Mouse (Mus musculus): ENCODE data around the gene Spef2. TPM values are rescaled to one million over a fixed set of nuclear protein-coding genes. Genes with fewer than 3 reads are reported as not detected.

The Spef2 gene
- polyA plus RNA-seq, 1 experiment from 2014 or later, result 0.11 TPM

- WGBS, result 86% methylated on average over 6 of the region's 6 CpGs
- no peak for TF ChIP-seq CTCF (IDR thresholded peaks at IDR 0.05; ENCODE audit: low read depth)
- no peak for TF ChIP-seq EP300 (optimal IDR thresholded peaks at IDR 0.05)
- Histone ChIP-seq H3K27ac (replicated peaks) (no peak overlapping the region), H3K36me3 (ENCODE audit: control insufficient read depth, insufficient read depth, low read length) (no peaks in the 10 kb centered on the region), H3K9me3 (ENCODE audit: control insufficient read depth, low read length) (no peaks in the 10 kb centered on the region), H3K4me2 (replicated peaks; ENCODE audit: low read depth) (no peak overlapping the region), H3K27me3 (ENCODE audit: control insufficient read depth, insufficient read depth, low read length) (no peaks in the 10 kb centered on the region), H3K9ac (ENCODE audit: low read length) (no peak overlapping the region), H3K4me1 (replicated peaks; ENCODE audit: control insufficient read depth, insufficient read depth) (no peaks in the 10 kb centered on the region), H3K4me3 (ENCODE audit: low read depth, low read length) (no peak overlapping the region)
- DNase-seq (ENCODE audit: low spot score) (no peak), ATAC-seq (ENCODE audit: low FRiP score, low TSS enrichment) (no peak)
These were observed 117.0 kb downstream of the Spef2 start for GRCm38 (mm10) chr15:9631657-9632056.

DNA sequence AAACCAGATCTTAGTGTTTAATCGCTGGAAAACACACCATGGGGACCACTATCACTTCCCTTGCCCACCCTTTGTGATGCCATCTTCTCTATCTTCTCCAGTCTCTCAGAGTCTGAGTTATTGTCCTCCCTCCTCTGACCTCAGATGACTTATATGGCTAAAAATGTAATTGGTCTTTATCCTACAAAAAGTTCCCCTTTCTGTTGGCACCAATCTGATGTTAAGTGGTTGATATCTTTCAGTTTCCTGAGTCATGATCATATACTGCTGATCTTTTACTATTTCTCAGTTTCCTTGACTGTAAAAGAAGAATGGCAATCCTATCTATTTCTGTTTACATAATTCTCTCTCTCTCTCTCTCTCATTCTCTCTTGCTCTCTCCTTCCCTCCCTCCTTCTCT lies 119.0 kb downstream of the Spef2 start:
- H3K9ac ChIP-seq (ENCODE audit: low read length), result no peak overlapping the region
- H3K36me3 ChIP-seq (ENCODE audit: control insufficient read depth, insufficient read depth, low read length), result no peaks in the 10 kb centered on the region
- DNase-seq (ENCODE audit: low spot score), result no peak
- no peak for ATAC-seq (ENCODE audit: low FRiP score, low TSS enrichment)
- H3K4me1 ChIP-seq (replicated peaks; ENCODE audit: control insufficient read depth, insufficient read depth), result no peaks in the 10 kb centered on the region
- H3K27me3 ChIP-seq (ENCODE audit: control insufficient read depth, insufficient read depth, low read length), result no peaks in the 10 kb centered on the region
- no peak overlapping the region for H3K4me2 ChIP-seq (replicated peaks; ENCODE audit: low read depth)
- TF ChIP-seq EP300 (optimal IDR thresholded peaks at IDR 0.05), result no peak
- TF ChIP-seq CTCF (IDR thresholded peaks at IDR 0.05; ENCODE audit: low read depth), result no peak
- WGBS, result 89% methylated on average over 1 of the region's 1 CpGs
- no peak overlapping the region for H3K27ac ChIP-seq (replicated peaks)
- H3K9me3 ChIP-seq (ENCODE audit: control insufficient read depth, low read length), result no peaks in the 10 kb centered on the region
- no peak overlapping the region for H3K4me3 ChIP-seq (ENCODE audit: low read depth, low read length)

DNA sequence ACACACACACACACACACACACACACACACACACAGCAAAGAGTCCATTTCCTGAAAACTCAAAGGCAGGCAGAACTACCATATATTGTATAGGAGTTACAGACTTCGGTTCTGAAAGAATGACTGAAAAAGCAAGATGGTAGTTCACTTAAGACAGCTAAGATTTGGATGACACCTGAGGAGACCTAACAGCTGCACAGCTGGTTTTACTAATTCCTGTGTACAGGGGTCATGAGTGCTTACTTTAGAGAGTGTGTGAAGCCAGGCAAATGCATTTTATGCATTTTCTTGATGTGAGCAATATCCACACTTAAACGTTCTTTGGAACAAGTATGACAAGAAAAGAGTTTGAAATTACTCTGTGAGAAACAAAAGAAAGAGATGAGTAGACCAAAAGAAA lies 124.0 kb downstream of the Spef2 start:
- ATAC-seq (ENCODE audit: low FRiP score, low TSS enrichment), result no peak
- Histone ChIP-seq H3K9ac (ENCODE audit: low read length) (no peak overlapping the region), H3K4me1 (replicated peaks; ENCODE audit: control insufficient read depth, insufficient read depth) (no peaks in the 10 kb centered on the region), H3K4me3 (ENCODE audit: low read depth, low read length) (no peak overlapping the region), H3K9me3 (ENCODE audit: control insufficient read depth, low read length) (no peaks in the 10 kb centered on the region), H3K27me3 (ENCODE audit: control insufficient read depth, insufficient read depth, low read length) (no peaks in the 10 kb centered on the region), H3K27ac (replicated peaks) (no peak overlapping the region), H3K4me2 (replicated peaks; ENCODE audit: low read depth) (no peak overlapping the region), H3K36me3 (ENCODE audit: control insufficient read depth, insufficient read depth, low read length) (no peaks in the 10 kb centered on the region)
- whole genome bisulfite sequencing, result 47% methylated on average over 2 of the region's 2 CpGs
- DNase-seq (ENCODE audit: low spot score), result no peak
- TF ChIP-seq EP300 (optimal IDR thresholded peaks at IDR 0.05) (no peak), CTCF (IDR thresholded peaks at IDR 0.05; ENCODE audit: low read depth) (no peak)

DNA sequence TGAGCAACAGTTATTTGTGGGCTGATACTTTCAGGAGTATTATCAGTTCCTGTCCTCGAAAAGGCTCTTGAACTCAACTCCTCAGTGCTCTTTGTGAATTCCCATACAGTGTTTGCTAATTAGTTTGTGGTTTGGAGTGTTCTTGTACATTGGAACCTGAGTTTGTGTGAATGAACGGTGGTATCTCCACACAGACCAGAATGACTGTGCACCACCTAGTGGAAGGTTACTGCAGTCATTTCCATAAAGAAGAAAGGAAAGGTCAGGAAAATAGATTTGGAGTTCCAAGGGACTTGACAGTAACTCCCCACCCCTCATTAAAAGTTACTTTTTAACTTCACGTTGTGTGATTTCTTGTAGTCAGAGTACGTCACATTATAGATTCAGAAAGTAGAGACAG lies 140.5 kb downstream of the Spef2 start:
- Histone ChIP-seq H3K4me1 (replicated peaks; ENCODE audit: control insufficient read depth, insufficient read depth) (no peaks in the 10 kb centered on the region), H3K9ac (ENCODE audit: low read length) (no peak overlapping the region), H3K4me3 (ENCODE audit: low read depth, low read length) (no peak overlapping the region), H3K27me3 (ENCODE audit: control insufficient read depth, insufficient read depth, low read length) (no peaks in the 10 kb centered on the region), H3K4me2 (replicated peaks; ENCODE audit: low read depth) (no peak overlapping the region), H3K9me3 (ENCODE audit: control insufficient read depth, low read length) (no peaks in the 10 kb centered on the region), H3K27ac (replicated peaks) (no peak overlapping the region), H3K36me3 (ENCODE audit: control insufficient read depth, insufficient read depth, low read length) (no peaks in the 10 kb centered on the region)
- ATAC-seq (ENCODE audit: low FRiP score, low TSS enrichment), result no peak
- WGBS, result 57% methylated on average over 4 of the region's 4 CpGs
- no peak for DNase-seq (ENCODE audit: low spot score)
- TF ChIP-seq EP300 (optimal IDR thresholded peaks at IDR 0.05), result no peak
- TF ChIP-seq CTCF (IDR thresholded peaks at IDR 0.05; ENCODE audit: low read depth), result peak; percentile 72

DNA sequence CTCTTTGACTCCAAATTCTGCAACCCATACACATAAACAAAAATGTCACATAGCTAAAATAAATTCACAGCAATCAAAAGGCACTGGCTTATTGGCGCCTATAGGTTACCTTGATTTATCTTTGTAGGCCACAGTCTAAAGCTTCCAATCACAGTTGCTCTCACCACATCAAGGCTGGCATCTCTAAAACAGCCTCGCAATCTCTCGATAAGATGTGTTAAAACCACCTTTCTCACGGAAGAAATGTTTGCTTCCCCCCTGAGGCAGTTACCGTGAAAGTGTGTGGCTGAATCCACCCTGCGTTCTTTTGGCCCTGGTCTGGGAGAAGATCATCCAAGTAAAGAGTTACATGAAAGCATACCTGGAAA lies 148.6 kb downstream of the Spef2 start:
- TF ChIP-seq CTCF (IDR thresholded peaks at IDR 0.05; ENCODE audit: low read depth), result no peak
- TF ChIP-seq EP300 (optimal IDR thresholded peaks at IDR 0.05), result no peak
- Histone ChIP-seq H3K27me3 (ENCODE audit: control insufficient read depth, insufficient read depth, low read length) (no peaks in the 10 kb centered on the region), H3K4me3 (ENCODE audit: low read depth, low read length) (no peak overlapping the region), H3K4me1 (replicated peaks; ENCODE audit: control insufficient read depth, insufficient read depth) (no peaks in the 10 kb centered on the region), H3K4me2 (replicated peaks; ENCODE audit: low read depth) (no peak overlapping the region), H3K9ac (ENCODE audit: low read length) (no peak overlapping the region), H3K9me3 (ENCODE audit: control insufficient read depth, low read length) (no peaks in the 10 kb centered on the region), H3K27ac (replicated peaks) (no peak overlapping the region), H3K36me3 (ENCODE audit: control insufficient read depth, insufficient read depth, low read length) (no peaks in the 10 kb centered on the region)
- ATAC-seq (ENCODE audit: low FRiP score, low TSS enrichment) (no peak), DNase-seq (ENCODE audit: low spot score) (no peak)
- 82% methylated on average over 6 of the region's 6 CpGs for WGBS

GRCm38 (mm10) chr15:9599382-9600087 lies 149.1 kb downstream of the Spef2 start:
- WGBS, result 66% methylated on average over 12 of the region's 12 CpGs
- ATAC-seq (ENCODE audit: low FRiP score, low TSS enrichment), result no peak
- H3K9ac ChIP-seq (ENCODE audit: low read length), result no peak overlapping the region
- no peaks in the 10 kb centered on the region for H3K4me1 ChIP-seq (replicated peaks; ENCODE audit: control insufficient read depth, insufficient read depth)
- H3K27ac ChIP-seq (replicated peaks), result no peak overlapping the region
- H3K4me2 ChIP-seq (replicated peaks; ENCODE audit: low read depth), result no peak overlapping the region
- H3K9me3 ChIP-seq (ENCODE audit: control insufficient read depth, low read length), result no peaks in the 10 kb centered on the region
- TF ChIP-seq EP300 (optimal IDR thresholded peaks at IDR 0.05) (no peak), CTCF (IDR thresholded peaks at IDR 0.05; ENCODE audit: low read depth) (no peak)
- H3K4me3 ChIP-seq (ENCODE audit: low read depth, low read length), result no peak overlapping the region
- no peaks in the 10 kb centered on the region for H3K36me3 ChIP-seq (ENCODE audit: control insufficient read depth, insufficient read depth, low read length)
- no peaks in the 10 kb centered on the region for H3K27me3 ChIP-seq (ENCODE audit: control insufficient read depth, insufficient read depth, low read length)
- no peak for DNase-seq (ENCODE audit: low spot score)

All from stomach, postnatal 0 days (tissue).